Mouse (Mus musculus) liver (tissue): ENCODE measurements around the gene Smim14.
A peak's percentile ranks its signal among the peaks of the same experiment; 100 is the strongest.

ENCODE experiments used
- DNase-seq: peaks from one replicate; pipeline ENCODE4 v3.0.0-alpha.2; 2020; ENCODE audit warnings: mixed read lengths

Smim14 gene

GRCm38 (mm10) chr5:65457846-65458245 lies 79.1 kb downstream of the Smim14 start:
- no peak for DNase-seq

GRCm38 (mm10) chr5:65457086-65457827 lies 79.7 kb downstream of the Smim14 start:
- no peak for DNase-seq

GRCm38 (mm10) chr5:65454771-65455170 lies 82.2 kb downstream of the Smim14 start:
- DNase-seq, result no peak

- DNase-seq, result no peak
Measured at GRCm38 (mm10) chr5:65448941-65449340, 88.0 kb downstream of the Smim14 start.

GRCm38 (mm10) chr5:65447826-65448225 lies 89.2 kb downstream of the Smim14 start:
- no peak for DNase-seq

GRCm38 (mm10) chr5:65446756-65447155 lies 90.2 kb downstream of the Smim14 start:
- no peak for DNase-seq

GRCm38 (mm10) chr5:65444981-65445380 lies 92.0 kb downstream of the Smim14 start:
- DNase-seq, result no peak

- no peak for DNase-seq
Measured at GRCm38 (mm10) chr5:65438041-65438440, 98.9 kb downstream of the Smim14 start.

- DNase-seq, result peak; percentile 99
Measured at GRCm38 (mm10) chr5:65435806-65436561, 101.0 kb downstream of the Smim14 start, which contains the start of gene Ugdh. Ugdh (minus strand) TSS chr5:65435949.

GRCm38 (mm10) chr5:65435363-65435805 lies 101.6 kb downstream of the Smim14 start:
- no peak for DNase-seq

GRCm38 (mm10) chr5:65434471-65435362 lies 102.3 kb downstream of the Smim14 start:
- no peak for DNase-seq

GRCm38 (mm10) chr5:65429441-65429840 lies 107.5 kb downstream of the Smim14 start:
- DNase-seq, result no peak

GRCm38 (mm10) chr5:65428321-65428720 lies 108.7 kb downstream of the Smim14 start:
- no peak for DNase-seq

GRCm38 (mm10) chr5:65425251-65425650 lies 111.7 kb downstream of the Smim14 start:
- no peak for DNase-seq

GRCm38 (mm10) chr5:65424215-65424614 lies 112.8 kb downstream of the Smim14 start:
- no peak for DNase-seq

GRCm38 (mm10) chr5:65422803-65423202 lies 114.2 kb downstream of the Smim14 start:
- DNase-seq, result no peak

- DNase-seq, result peak; percentile 27
Measured at GRCm38 (mm10) chr5:65420822-65421221, 116.2 kb downstream of the Smim14 start.

- DNase-seq, result no peak
Measured at GRCm38 (mm10) chr5:65419136-65419535, 117.8 kb downstream of the Smim14 start.

- DNase-seq, result peak; percentile 80
Measured at GRCm38 (mm10) chr5:65415653-65416458, 121.1 kb downstream of the Smim14 start.

GRCm38 (mm10) chr5:65407989-65408388 lies 129.0 kb downstream of the Smim14 start:
- no peak for DNase-seq

GRCm38 (mm10) chr5:65401251-65401994 lies 135.6 kb downstream of the Smim14 start:
- peak; percentile 78 for DNase-seq
